ENCODE assay signal across 8 mouse cellular contexts in genomic region chrX:103694787-103695164, GRCm38 (mm10).
DNase-seq lines count a peak whose midpoint lies in the region; ATAC-seq and TF ChIP-seq lines count a peak whose summit lies in the region.

No protein-coding gene starts in this region.

- no peak for TF ChIP-seq POLR2A in testis, adult 2 months (IDR thresholded peaks at IDR 0.05; ENCODE audit: control insufficient read depth, low read depth, low read length)

- H3K9me3 ChIP-seq in heart, embryonic 10.5 days: no peaks in the 10 kb centered on the region
- H3K9me3 ChIP-seq in hindbrain, embryonic 11.5 days (ENCODE audit: control insufficient read depth, low read length): no peaks in the 10 kb centered on the region
- no peaks in the 10 kb centered on the region for H3K9me3 ChIP-seq in midbrain, embryonic 10.5 days (replicated peaks)

- H3K27me3 ChIP-seq in heart, embryonic 10.5 days (ENCODE audit: insufficient read depth, poor library complexity, severe bottlenecking): peaks cover 98% of the 10 kb centered on the region
- H3K27me3 ChIP-seq in testis, adult 2 months (ENCODE audit: control insufficient read depth, insufficient read depth, low read length): no peaks in the 10 kb centered on the region
- H3K27me3 ChIP-seq in hindbrain, embryonic 11.5 days (ENCODE audit: control insufficient read depth, insufficient read depth, low read length): peaks cover 56% of the 10 kb centered on the region
- H3K27me3 ChIP-seq in midbrain, embryonic 10.5 days (ENCODE audit: low read depth, poor library complexity, severe bottlenecking): peaks cover 100% of the 10 kb centered on the region

- peak; percentile 56 for ATAC-seq in hindbrain, embryonic 11.5 days (ENCODE audit: low FRiP score)

- WGBS in heart, embryonic 10.5 days: 2% methylated on average over 16 of the region's 17 CpGs
- WGBS in hindbrain, embryonic 11.5 days: 8% methylated on average over 10 of the region's 17 CpGs
- 7% methylated on average over 17 of the region's 17 CpGs for WGBS in midbrain, embryonic 10.5 days

- no peak for DNase-seq in heart, embryonic 10.5 days (ENCODE audit: low spot score)
- DNase-seq in heart, postnatal 10 days: no peak
- no peak for DNase-seq in testis, postnatal 10 days (ENCODE audit: low spot score)
- peak; percentile 15 for DNase-seq in hindbrain, embryonic 11.5 days (ENCODE audit: low spot score)
- DNase-seq in midbrain, embryonic 10.5 days (ENCODE audit: low spot score): no peak
- DNase-seq in urinary bladder, adult 2 months (ENCODE audit: low spot score): no peak
- no peak for DNase-seq in urinary bladder, postnatal 36 days (ENCODE audit: low spot score in 2 of 2)

- H3K4me2 ChIP-seq in hindbrain, embryonic 11.5 days (replicated peaks; ENCODE audit: low read depth, low read length): peak overlapping the region; percentile 73

- intact Hi-C loops in heart, postnatal 10 days (cut with DNase I): loop anchor here (1.0 to 10.0 kb wide), 5 partner anchors 46 to 1310 kb away; partner anchors contain the start of genes Rlim and Slc16a2

- no peaks in the 10 kb centered on the region; the same call in 1 of the 2 replicates for H3K4me1 ChIP-seq in heart, embryonic 10.5 days
- H3K4me1 ChIP-seq in testis, adult 2 months (ENCODE audit: control insufficient read depth, insufficient read depth, low read length): peaks cover 7% of the 10 kb centered on the region
- no peaks in the 10 kb centered on the region for H3K4me1 ChIP-seq in hindbrain, embryonic 11.5 days (replicated peaks; ENCODE audit: control insufficient read depth, insufficient read depth, low read length)
- peaks cover 21% of the 10 kb centered on the region for H3K4me1 ChIP-seq in midbrain, embryonic 10.5 days

- no peak for TF ChIP-seq CTCF in testis, adult 2 months (IDR thresholded peaks at IDR 0.05; ENCODE audit: control insufficient read depth, insufficient read depth, insufficient replicate concordance, low read depth, low read length)

- peak overlapping the region; percentile 62 for H3K4me3 ChIP-seq in heart, embryonic 10.5 days
- H3K4me3 ChIP-seq in testis, adult 2 months (ENCODE audit: control insufficient read depth, low read depth, low read length): peak overlapping the region; percentile 85
- H3K4me3 ChIP-seq in hindbrain, embryonic 11.5 days (ENCODE audit: low read depth, low read length): peak overlapping the region; percentile 39
- peak overlapping the region; percentile 58 for H3K4me3 ChIP-seq in midbrain, embryonic 10.5 days

- H3K27ac ChIP-seq in heart, embryonic 10.5 days: peak overlapping the region; percentile 79; the same call in 1 of the 2 replicates
- no peak overlapping the region; the same call in 1 of the 2 replicates for H3K27ac ChIP-seq in testis, adult 2 months (ENCODE audit: control insufficient read depth, insufficient read depth, low read depth, low read length)
- H3K27ac ChIP-seq in hindbrain, embryonic 11.5 days (ENCODE audit: low read depth, low read length): no peak overlapping the region
- peak overlapping the region; percentile 78 for H3K27ac ChIP-seq in midbrain, embryonic 10.5 days (replicated peaks)

- H3K36me3 ChIP-seq in heart, embryonic 10.5 days: no peaks in the 10 kb centered on the region
- H3K36me3 ChIP-seq in testis, adult 2 months (ENCODE audit: control insufficient read depth, insufficient read depth, low read length): no peaks in the 10 kb centered on the region
- H3K36me3 ChIP-seq in hindbrain, embryonic 11.5 days (ENCODE audit: control insufficient read depth, insufficient read depth, low read length): no peaks in the 10 kb centered on the region
- H3K36me3 ChIP-seq in midbrain, embryonic 10.5 days: no peaks in the 10 kb centered on the region

- no peak overlapping the region for H3K9ac ChIP-seq in hindbrain, embryonic 11.5 days (ENCODE audit: low read depth, low read length)

Comparison
In these comparisons a context has a peak if more than half of its experiments do, and no peak if none do; other contexts are left out.
1. H3K27ac ChIP-seq: peak in heart, embryonic 10.5 days (single experiment) and midbrain, embryonic 10.5 days (single experiment); none in testis, adult 2 months (single experiment) and hindbrain, embryonic 11.5 days (single experiment).
2. Peak in every context shown above with its lines, with median percentiles within 50 percentile points of each other: H3K4me3 ChIP-seq.